Mouse (Mus musculus): ENCODE measurements around the gene Anapc11.

DNA sequence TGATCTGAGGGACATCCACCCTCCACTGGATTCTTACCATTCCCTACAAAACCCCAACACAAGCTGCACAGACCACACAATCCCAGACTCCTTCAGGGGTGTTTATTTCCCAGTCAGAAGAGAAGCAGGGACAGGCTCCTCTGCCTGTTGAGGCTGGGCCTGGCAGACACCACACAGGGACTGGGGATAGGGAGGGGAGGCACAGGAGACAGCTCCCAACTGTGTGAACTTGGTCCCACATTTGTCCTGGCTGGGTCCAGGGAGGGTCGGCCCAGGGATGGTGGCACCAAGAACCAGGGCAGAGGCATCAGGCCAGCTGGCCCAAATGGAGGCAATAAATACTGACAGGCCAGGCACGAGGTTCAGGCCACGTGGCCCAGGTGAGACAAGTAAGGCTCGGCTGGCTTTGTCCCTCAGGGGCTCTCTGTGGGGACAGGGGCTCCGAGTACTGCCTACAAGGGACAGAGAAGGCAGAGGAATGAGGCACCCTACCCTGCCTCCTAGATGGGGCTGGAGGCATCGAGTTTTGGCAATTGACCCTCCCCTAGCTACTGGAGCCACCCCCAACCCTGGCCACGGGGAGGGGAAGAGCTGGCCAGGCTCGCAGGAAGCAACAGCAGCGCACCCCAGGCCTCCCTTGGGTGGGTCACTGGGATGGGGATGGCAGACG lies 20.1 kb upstream of the Anapc11 start:
- TF ChIP-seq POLR2A (IDR thresholded peaks at IDR 0.05; ENCODE audit: insufficient read depth, low read length), result no peak
- TF ChIP-seq CTCF (IDR thresholded peaks at IDR 0.05; ENCODE audit: low read depth, low read length), result no peak
- TF ChIP-seq EP300 (IDR thresholded peaks at IDR 0.05; ENCODE audit: insufficient read depth, low read depth, low read length), result no peak

Measured in ES-Bruce4 (cell line).